Mouse (Mus musculus): ENCODE results near the gene Irf8.

The Irf8 gene

GRCm38 (mm10) chr8:120751226-120752081, 15.3 kb downstream of the Irf8 start:
- DNase-seq: peak; percentile 52 to 62

- DNase-seq: peak; percentile 76 to 77
Measured at GRCm38 (mm10) chr8:120752082-120752452, 15.9 kb downstream of the Irf8 start.

GRCm38 (mm10) chr8:120753476-120753875, 17.3 kb downstream of the Irf8 start:
- DNase-seq: no peak

- DNase-seq: peak; percentile 77 to 78
Measured at GRCm38 (mm10) chr8:120755306-120756297, 19.4 kb downstream of the Irf8 start.

- DNase-seq: no peak
Measured at GRCm38 (mm10) chr8:120758005-120758404, 21.8 kb downstream of the Irf8 start.

GRCm38 (mm10) chr8:120759847-120760246, 23.7 kb downstream of the Irf8 start:
- DNase-seq: no peak

- DNase-seq: no peak
Measured at GRCm38 (mm10) chr8:120760341-120761215, 24.4 kb downstream of the Irf8 start.

GRCm38 (mm10) chr8:120763267-120763666, 27.1 kb downstream of the Irf8 start:
- no peak for DNase-seq

- no peak for DNase-seq
Measured at GRCm38 (mm10) chr8:120764638-120765037, 28.5 kb downstream of the Irf8 start.

GRCm38 (mm10) chr8:120766622-120767021, 30.5 kb downstream of the Irf8 start:
- DNase-seq: no peak

GRCm38 (mm10) chr8:120768454-120769218, 32.5 kb downstream of the Irf8 start:
- DNase-seq: no peak

- DNase-seq: no peak
Measured at GRCm38 (mm10) chr8:120777184-120777583, 41.0 kb downstream of the Irf8 start.

GRCm38 (mm10) chr8:120777732-120778131, 41.6 kb downstream of the Irf8 start:
- no peak for DNase-seq

GRCm38 (mm10) chr8:120779106-120779505, 42.9 kb downstream of the Irf8 start:
- DNase-seq: no peak

GRCm38 (mm10) chr8:120783781-120784180, 47.6 kb downstream of the Irf8 start:
- no peak for DNase-seq

GRCm38 (mm10) chr8:120786753-120787152, 50.6 kb downstream of the Irf8 start:
- DNase-seq: no peak

- DNase-seq: no peak
Measured at GRCm38 (mm10) chr8:120787631-120788030, 51.5 kb downstream of the Irf8 start.

GRCm38 (mm10) chr8:120792710-120793109, 56.6 kb downstream of the Irf8 start:
- no peak for DNase-seq

- peak; percentile 71 to 86 for DNase-seq
Measured at GRCm38 (mm10) chr8:120795944-120796635, 59.9 kb downstream of the Irf8 start.

GRCm38 (mm10) chr8:120797019-120797727, 61.0 kb downstream of the Irf8 start:
- no peak for DNase-seq

Measured in kidney, adult 8-10 months (tissue).